Mouse (Mus musculus) embryonic facial prominence, embryonic 13.5 days (tissue): ENCODE data around the gene Megf11. TPM values are rescaled to one million over a fixed set of nuclear protein-coding genes. Genes with fewer than 3 reads are reported as not detected.
A peak's percentile ranks its signal among the peaks of the same experiment; 100 is the strongest.

Experiments used
- ATAC-seq: fragments of 200-750 bp; cut with Nextera tagmentation; 2 replicates; pipeline ENCODE4 v1.8.0; 2017; ENCODE audit warnings: low read depth; ENCODE audit not compliant: insufficient number of reproducible peaks, insufficient read depth, low FRiP score, low TSS enrichment
- H3K27ac ChIP-seq: fragments of 300-500 bp; sonication (generic); 2 replicates; pipeline ENCODE4 v1.5.1; 2015; ENCODE audit warnings: moderate library complexity, mild to moderate bottlenecking, inconsistent platforms
- H3K27me3 ChIP-seq: fragments of 300-500 bp; sonication (generic); 2 replicates; pipeline ENCODE4 v1.6.1; 2015; ENCODE audit warnings: mild to moderate bottlenecking, inconsistent platforms
- H3K36me3 ChIP-seq: fragments of 300-500 bp; sonication (generic); 2 replicates; pipeline ENCODE4 v1.6.1; 2015; ENCODE audit warnings: mild to moderate bottlenecking, inconsistent platforms
- H3K4me1 ChIP-seq: fragments of 300-500 bp; sonication (generic); 2 replicates; pipeline ENCODE4 v1.6.1; 2015; ENCODE audit warnings: inconsistent platforms
- H3K4me2 ChIP-seq: fragments of 300-500 bp; sonication (generic); 2 replicates; pipeline ENCODE4 v1.6.1; 2015; ENCODE audit warnings: moderate library complexity, mild to moderate bottlenecking, inconsistent platforms
- H3K4me3 ChIP-seq: fragments of 300-500 bp; sonication (generic); 2 replicates; pipeline ENCODE4 v1.5.1; 2015; ENCODE audit warnings: mild to moderate bottlenecking, inconsistent platforms
- H3K9ac ChIP-seq: fragments of 300-500 bp; sonication (generic); 2 replicates; pipeline ENCODE4 v1.6.1; 2015; ENCODE audit warnings: mild to moderate bottlenecking, inconsistent platforms
- H3K9me3 ChIP-seq: fragments of 300-500 bp; sonication (generic); 2 replicates; pipeline ENCODE4 v1.6.1; 2016; ENCODE audit warnings: inconsistent platforms
- WGBS: fragments of 180-500 bp; shearing (Covaris S2); methylation state at CpG from one replicate; pipeline ENCODE4 v1.1.7; 2015; ENCODE audit warnings: mixed read lengths; 5-methylcytosine and 5-hydroxymethylcytosine counted together
- polyA plus RNA-seq: library from polyadenylated mRNA; unstranded; fragments of >200 nt; fragmentation: Nextera tagmentation; extraction: Ambion mirVana; gene quantifications from 2 replicates; pipeline ENCODE4 v1.2.1, GENCODE M21; 2015

Gene Megf11
- polyA plus RNA-seq, 1 experiment from 2014 or later: 2.0 TPM

- no peaks in the 10 kb centered on the region for H3K36me3 ChIP-seq
- H3K9ac ChIP-seq: no peak overlapping the region
- H3K4me1 ChIP-seq: no peaks in the 10 kb centered on the region
- H3K27ac ChIP-seq: no peak overlapping the region
- 89% methylated on average over 7 of the region's 7 CpGs for WGBS
- H3K27me3 ChIP-seq: no peaks in the 10 kb centered on the region
- no peak overlapping the region for H3K4me2 ChIP-seq
- no peak overlapping the region for H3K4me3 ChIP-seq
- ATAC-seq: no peak
- no peaks in the 10 kb centered on the region for H3K9me3 ChIP-seq
Measured at GRCm38 (mm10) chr9:64355627-64356026, 29.8 kb upstream of the Megf11 start.

- Histone ChIP-seq H3K27me3 (no peaks in the 10 kb centered on the region), H3K4me2 (no peak overlapping the region), H3K27ac (no peak overlapping the region), H3K9ac (no peak overlapping the region), H3K4me3 (no peak overlapping the region), H3K9me3 (no peaks in the 10 kb centered on the region), H3K36me3 (no peaks in the 10 kb centered on the region), H3K4me1 (no peaks in the 10 kb centered on the region)
- no peak for ATAC-seq
- 85% methylated on average over 9 of the region's 9 CpGs for WGBS
Measured at GRCm38 (mm10) chr9:64361231-64361950, 24.0 kb upstream of the Megf11 start.

DNA sequence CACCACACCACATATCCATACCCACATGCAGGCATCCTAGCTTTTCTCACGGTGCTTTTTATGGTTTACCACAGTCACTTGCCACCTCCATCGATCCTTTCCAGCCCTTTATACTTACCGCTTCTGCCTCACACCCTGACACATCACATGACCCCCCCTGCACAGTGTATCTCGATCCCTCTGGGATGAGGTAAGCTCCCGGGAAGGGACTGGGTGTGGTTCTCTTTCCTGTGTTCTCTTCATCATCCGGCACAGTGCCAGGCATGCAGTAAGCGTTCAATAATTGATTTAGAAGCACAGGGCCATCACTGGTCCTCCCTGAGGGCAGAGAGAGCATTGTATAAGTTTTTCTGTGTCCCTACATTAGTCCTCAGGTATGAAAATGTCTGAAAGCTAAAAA lies 15.6 kb upstream of the Megf11 start:
- Histone ChIP-seq H3K4me2 (no peak overlapping the region), H3K4me1 (no peaks in the 10 kb centered on the region), H3K4me3 (no peak overlapping the region), H3K27ac (no peak overlapping the region), H3K9me3 (no peaks in the 10 kb centered on the region), H3K9ac (no peak overlapping the region), H3K36me3 (no peaks in the 10 kb centered on the region), H3K27me3 (0 out of 2 replicates have a peak, but pooled peaks cover 8% of the 10 kb centered on the region)
- 64% methylated on average over 7 of the region's 7 CpGs for WGBS
- ATAC-seq: no peak

DNA sequence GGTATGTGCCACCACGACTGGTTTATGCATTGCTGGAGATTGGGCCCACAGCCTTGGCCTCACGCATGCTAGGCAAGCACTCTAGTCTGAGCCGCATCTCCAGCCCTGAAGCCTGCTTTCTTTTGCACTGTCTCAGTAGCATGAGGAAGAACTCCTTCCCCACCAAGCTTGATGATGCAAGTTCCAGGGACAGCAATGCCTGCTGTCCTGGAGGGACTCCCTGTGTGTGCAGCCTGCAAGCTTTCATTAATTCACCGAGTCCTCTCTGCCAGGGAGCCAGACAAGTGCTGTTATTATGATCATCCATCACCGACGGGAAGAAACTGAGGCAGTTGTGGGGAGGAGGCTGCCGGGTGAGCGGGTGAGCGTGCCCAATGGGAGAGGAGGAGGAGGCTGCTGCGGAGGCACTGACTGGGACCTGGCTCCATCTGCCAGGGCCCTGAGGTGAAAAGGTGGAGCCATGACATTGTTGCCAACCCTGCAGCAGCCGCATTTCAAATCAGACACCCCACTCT lies 14.1 kb upstream of the Megf11 start:
- no peaks in the 10 kb centered on the region for H3K4me1 ChIP-seq
- H3K9me3 ChIP-seq: no peaks in the 10 kb centered on the region
- WGBS: 50% methylated on average over 11 of the region's 11 CpGs
- 0 out of 2 replicates have a peak, but pooled peaks cover 8% of the 10 kb centered on the region for H3K27me3 ChIP-seq
- H3K27ac ChIP-seq: no peak overlapping the region
- H3K9ac ChIP-seq: no peak overlapping the region
- H3K36me3 ChIP-seq: no peaks in the 10 kb centered on the region
- H3K4me2 ChIP-seq: no peak overlapping the region
- no peak for ATAC-seq
- no peak overlapping the region for H3K4me3 ChIP-seq

- 0 out of 2 replicates have a peak, but pooled peaks cover under 1% of the 10 kb centered on the region for H3K27me3 ChIP-seq
- ATAC-seq: no peak
- no peaks in the 10 kb centered on the region for H3K9me3 ChIP-seq
- no peak overlapping the region for H3K4me2 ChIP-seq
- no peak overlapping the region for H3K9ac ChIP-seq
- H3K4me1 ChIP-seq: no peaks in the 10 kb centered on the region
- no peak overlapping the region for H3K27ac ChIP-seq
- no peak overlapping the region for H3K4me3 ChIP-seq
- no peaks in the 10 kb centered on the region for H3K36me3 ChIP-seq
- 86% methylated on average over 2 of the region's 2 CpGs for WGBS
Measured at GRCm38 (mm10) chr9:64376380-64376779, 9.0 kb upstream of the Megf11 start.

- ATAC-seq: 0 out of 2 replicates have a peak, but pooled peaks have one; percentile 56
- H3K27me3 ChIP-seq: peaks cover 58% of the 10 kb centered on the region
Measured at GRCm38 (mm10) chr9:64383021-64383788, 2.2 kb upstream of the Megf11 start.

DNA sequence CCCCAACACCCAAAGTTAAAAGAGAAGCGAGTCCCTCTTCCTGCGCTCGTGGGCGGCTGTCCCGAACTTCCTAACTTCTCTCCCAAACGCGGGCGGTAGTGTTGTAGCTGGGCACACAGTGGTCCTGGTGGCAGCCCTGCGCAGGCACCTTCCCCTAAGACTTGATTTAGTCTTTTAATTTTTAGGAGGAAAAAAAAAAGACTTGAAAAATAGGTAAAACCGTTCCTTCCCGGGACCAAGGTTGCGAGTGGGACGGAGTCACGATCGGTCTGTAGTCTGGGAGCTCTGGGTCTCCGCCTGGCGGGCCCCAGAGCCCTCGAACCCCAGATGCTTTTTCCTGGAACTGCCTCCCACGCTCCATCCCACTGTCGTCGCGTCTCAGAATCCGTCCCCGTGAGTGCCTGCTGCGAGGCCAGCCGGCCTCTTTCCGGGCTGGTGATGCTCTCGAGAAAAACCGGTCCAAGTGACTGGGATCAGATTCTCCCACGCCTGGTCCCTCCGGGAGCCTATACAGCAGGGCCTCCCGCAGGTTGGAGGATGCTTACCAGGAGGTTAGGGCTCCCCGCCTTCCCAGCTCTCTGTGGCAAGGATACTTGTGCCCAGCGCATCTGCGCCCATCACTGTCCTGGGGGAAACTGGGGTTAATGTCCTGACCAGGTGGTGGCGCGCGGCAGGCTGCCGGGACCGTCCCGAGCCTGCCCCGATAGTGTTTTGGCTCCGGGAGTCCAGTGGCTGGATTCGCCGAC lies 1.2 kb downstream of the Megf11 start:
- Histone ChIP-seq H3K27me3 (peaks cover 77% of the 10 kb centered on the region), H3K4me2 (peak overlapping the region; percentile 100), H3K27ac (no peak overlapping the region), H3K4me3 (peak overlapping the region; percentile 65), H3K36me3 (no peaks in the 10 kb centered on the region), H3K9ac (peak overlapping the region; percentile 72), H3K9me3 (no peaks in the 10 kb centered on the region), H3K4me1 (peaks cover 31% of the 10 kb centered on the region)
- 1% methylated on average over 45 of the region's 45 CpGs for WGBS
- no peak for ATAC-seq

More at GRCm38 (mm10) chr9:64383021-64383788, 2.2 kb upstream of the Megf11 start:
- Histone ChIP-seq H3K4me3 (no peak overlapping the region), H3K36me3 (no peaks in the 10 kb centered on the region), H3K9ac (no peak overlapping the region), H3K4me1 (peaks cover 31% of the 10 kb centered on the region), H3K4me2 (no peak overlapping the region), H3K27ac (no peak overlapping the region), H3K9me3 (no peaks in the 10 kb centered on the region)
- WGBS: 55% methylated on average over 10 of the region's 10 CpGs

GRCm38 (mm10) chr9:64389576-64390292 lies 4.3 kb downstream of the Megf11 start:
- WGBS: 73% methylated on average over 7 of the region's 7 CpGs
- no peak overlapping the region for H3K27ac ChIP-seq
- ATAC-seq: no peak
- peaks cover 25% of the 10 kb centered on the region for H3K4me1 ChIP-seq
- H3K36me3 ChIP-seq: no peaks in the 10 kb centered on the region
- H3K27me3 ChIP-seq: peaks cover 54% of the 10 kb centered on the region
- no peak overlapping the region for H3K9ac ChIP-seq
- no peaks in the 10 kb centered on the region for H3K9me3 ChIP-seq
- H3K4me2 ChIP-seq: no peak overlapping the region
- no peak overlapping the region for H3K4me3 ChIP-seq

DNA sequence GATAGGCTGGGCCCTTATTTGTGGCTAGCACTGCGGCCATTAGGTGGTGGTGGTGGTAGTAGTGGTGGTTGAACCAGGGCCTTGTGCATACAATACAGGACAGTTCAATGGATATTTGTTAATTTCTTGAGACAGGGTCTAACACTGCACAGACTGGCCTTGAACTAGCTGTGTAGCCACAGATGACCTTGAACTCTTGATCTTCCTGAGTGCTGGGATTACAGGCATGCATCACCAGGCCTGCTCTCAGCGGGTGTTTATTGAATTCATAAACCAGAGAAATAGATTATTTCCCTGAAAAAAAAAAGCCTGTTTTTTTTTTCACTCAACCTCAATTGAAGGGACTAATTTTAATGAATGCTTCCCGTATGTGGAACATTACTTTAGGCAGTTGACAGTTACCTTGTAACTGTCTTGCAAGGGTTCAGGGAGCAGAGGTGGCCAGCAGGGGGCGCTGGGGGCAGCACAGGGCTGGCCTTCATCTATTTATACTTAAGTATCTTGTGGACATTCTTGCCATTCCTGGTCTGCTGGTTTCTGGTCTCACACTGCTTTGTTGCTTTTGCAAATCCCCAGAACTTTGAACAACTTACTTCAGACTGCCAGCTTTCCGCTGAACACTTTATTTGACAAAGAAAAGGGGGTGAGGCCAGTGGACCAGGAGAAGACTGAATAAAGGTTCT lies 8.6 kb downstream of the Megf11 start:
- Histone ChIP-seq H3K4me2 (no peak overlapping the region), H3K27me3 (peaks cover 11% of the 10 kb centered on the region), H3K4me3 (no peak overlapping the region), H3K4me1 (peaks cover 4% of the 10 kb centered on the region; the same call in 1 of the 2 replicates), H3K9ac (no peak overlapping the region), H3K27ac (0 out of 2 replicates have a peak overlapping the region, but pooled peaks have one; percentile 24), H3K36me3 (no peaks in the 10 kb centered on the region), H3K9me3 (no peaks in the 10 kb centered on the region)
- ATAC-seq: no peak
- 36% methylated on average over 5 of the region's 5 CpGs for WGBS

DNA sequence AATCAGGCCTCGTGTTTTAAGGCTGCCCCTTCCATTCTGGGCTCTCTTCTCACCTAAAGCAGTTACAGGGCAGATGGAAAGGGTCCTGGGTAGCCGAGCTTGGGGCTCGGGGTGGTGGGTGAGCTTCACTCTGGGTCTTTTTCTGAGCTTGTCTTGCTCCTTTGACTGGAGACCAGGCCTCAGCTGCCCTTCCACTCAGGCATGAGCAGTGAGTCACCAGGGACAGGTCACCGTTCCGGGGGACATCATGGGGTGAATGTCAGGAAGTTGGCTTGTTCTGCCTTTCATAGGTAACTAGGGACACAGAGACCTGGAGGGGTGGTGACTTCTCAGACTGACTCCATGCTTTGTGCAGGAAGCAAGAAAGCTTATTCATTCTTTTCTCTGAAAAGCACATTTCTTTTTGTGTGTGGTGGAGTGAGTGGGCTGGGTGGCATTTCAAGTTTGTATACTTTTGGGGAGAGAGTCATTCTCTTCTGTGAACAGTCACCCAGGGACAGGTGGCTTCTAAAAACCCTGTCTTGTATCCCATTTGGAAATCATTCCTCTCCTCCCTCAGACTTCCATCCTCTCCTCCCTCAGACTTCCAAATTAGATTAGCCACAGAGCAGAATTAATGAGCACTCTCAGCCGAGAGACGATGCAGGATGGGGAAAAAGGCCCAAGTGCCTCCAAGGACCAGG lies 10.0 kb downstream of the Megf11 start:
- 65% methylated on average over 7 of the region's 7 CpGs for WGBS
- no peak for ATAC-seq
- H3K27me3 ChIP-seq: no peaks in the 10 kb centered on the region
- H3K4me3 ChIP-seq: no peak overlapping the region
- no peak overlapping the region for H3K27ac ChIP-seq
- H3K4me2 ChIP-seq: no peak overlapping the region
- H3K36me3 ChIP-seq: no peaks in the 10 kb centered on the region
- H3K9ac ChIP-seq: no peak overlapping the region
- H3K9me3 ChIP-seq: no peaks in the 10 kb centered on the region
- H3K4me1 ChIP-seq: peaks cover 4% of the 10 kb centered on the region; the same call in 1 of the 2 replicates
